Mouse (Mus musculus) olfactory bulb, adult 2 months (tissue): ENCODE measurements around the gene Nudcd3. TPM values are rescaled to one million over a fixed set of nuclear protein-coding genes. Genes with fewer than 3 reads are reported as not detected.
A peak's percentile ranks its signal among the peaks of the same experiment; 100 is the strongest.

Experiments
- H3K27ac ChIP-seq: fragments of 200-500 bp; 2 replicates; pipeline ENCODE4 v1.5.1; 2012; ENCODE audit warnings: low read depth, low read length; ENCODE audit not compliant: insufficient read depth
- H3K4me1 ChIP-seq: fragments of 200-500 bp; 2 replicates; pipeline ENCODE4 v1.6.1; 2012; ENCODE audit warnings: low read length; ENCODE audit not compliant: control insufficient read depth, insufficient read depth
- H3K4me3 ChIP-seq: fragments of 200-500 bp; 2 replicates; pipeline ENCODE4 v1.5.1; 2012; ENCODE audit warnings: mild to moderate bottlenecking, low read depth, low read length, moderate library complexity; ENCODE audit not compliant: insufficient read depth
- CTCF ChIP-seq: fragments of 200-500 bp; IDR thresholded peaks from 2 replicates; pipeline ENCODE4 v1.5.1; 2012; ENCODE audit warnings: low read depth, mild to moderate bottlenecking, low read length, moderate library complexity; ENCODE audit not compliant: insufficient read depth
- POLR2A ChIP-seq: fragments of 200-500 bp; IDR thresholded peaks from 2 replicates; pipeline ENCODE4 v1.6.1; 2012; ENCODE audit warnings: mild to moderate bottlenecking, low read depth, low read length, moderate library complexity; ENCODE audit not compliant: insufficient read depth
- WGBS: fragments of 180-500 bp; shearing (Covaris S2); methylation state at CpG from one replicate; pipeline ENCODE4 v1.1.7; 2018; 5-methylcytosine and 5-hydroxymethylcytosine counted together
- polyA plus RNA-seq: library from polyadenylated mRNA; stranded (reverse); fragments of >200 nt; gene quantifications from 2 replicates; pipeline ENCODE4 v1.2.4, GENCODE M21; 2012; ENCODE audit warnings: low replicate concordance; ENCODE audit not compliant: missing spikeins, insufficient read depth, insufficient read length

Nudcd3 gene
- polyA plus RNA-seq, 1 experiment, result not detected

DNA sequence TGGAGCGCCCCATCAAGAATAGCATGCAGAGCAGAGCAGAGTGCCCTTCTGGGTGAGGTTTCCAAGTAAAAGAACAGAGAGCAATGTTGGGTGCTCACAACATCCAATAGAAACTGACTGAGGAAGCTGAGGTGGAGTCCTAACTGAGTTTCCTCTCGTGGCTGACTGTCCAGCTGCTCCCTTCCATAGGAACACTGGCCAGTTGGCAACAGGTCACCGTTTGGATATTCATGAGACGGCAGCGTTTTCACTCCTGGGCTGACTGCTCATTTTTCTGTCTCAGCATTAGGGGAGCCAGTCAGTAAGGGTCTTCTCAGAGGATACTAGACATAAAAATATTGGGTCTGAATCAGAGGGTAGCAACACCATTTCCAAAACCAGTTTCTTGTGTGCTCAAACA, 43.6 kb downstream of the Nudcd3 start:
- H3K4me3 ChIP-seq, result no peak overlapping the region
- peaks cover 22% of the 10 kb centered on the region for H3K4me1 ChIP-seq
- TF ChIP-seq POLR2A (no peak), CTCF (no peak)
- 52% methylated on average over 5 of the region's 5 CpGs for WGBS
- no peak overlapping the region for H3K27ac ChIP-seq

DNA sequence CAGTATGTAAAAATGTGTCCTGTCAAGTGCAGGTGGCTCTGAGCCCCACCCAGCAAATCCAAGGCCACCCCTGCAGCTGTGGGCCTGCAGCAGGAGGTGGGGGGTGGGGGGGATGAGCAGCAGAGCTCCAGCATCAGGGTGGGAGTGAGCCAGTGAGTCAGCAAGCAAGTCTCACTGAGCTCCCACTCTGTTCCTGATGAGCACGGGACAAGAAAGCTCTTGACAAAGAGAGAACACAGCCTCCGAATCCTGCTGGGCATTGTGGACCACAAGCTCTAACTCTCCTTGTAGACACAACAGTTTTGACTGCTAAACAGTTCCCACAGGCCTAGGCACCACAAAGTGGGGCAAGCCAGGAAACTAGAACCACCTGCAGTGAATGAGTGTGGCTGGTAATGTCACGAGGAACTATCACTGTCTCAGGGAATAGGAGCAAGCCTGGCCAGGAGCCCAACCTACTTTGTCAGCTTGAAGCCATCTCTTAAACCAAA, 46.0 kb downstream of the Nudcd3 start:
- H3K27ac ChIP-seq, result peak overlapping the region; percentile 92
- peaks cover 22% of the 10 kb centered on the region for H3K4me1 ChIP-seq
- no peak overlapping the region for H3K4me3 ChIP-seq
- TF ChIP-seq POLR2A (no peak), CTCF (no peak)
- WGBS, result 3% methylated on average over 3 of the region's 3 CpGs

DNA sequence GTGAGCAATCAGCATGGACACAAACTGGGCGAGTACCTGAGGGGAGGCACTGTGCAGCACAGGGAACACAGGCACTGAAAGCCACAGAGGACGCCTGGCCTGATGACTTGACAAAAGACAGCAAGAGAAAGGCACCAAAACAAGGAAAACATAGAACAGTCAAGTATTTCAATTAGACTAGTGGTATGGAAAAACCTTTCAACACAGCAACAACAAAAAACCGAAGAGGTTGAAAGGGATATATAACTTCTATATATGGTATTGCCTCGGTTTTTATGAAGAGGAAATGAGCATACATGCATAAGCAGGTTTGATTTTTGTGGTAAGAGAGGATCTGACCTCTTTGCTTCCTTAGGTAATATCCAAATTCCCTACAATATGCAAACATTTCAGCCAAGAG, 47.4 kb downstream of the Nudcd3 start:
- 75% methylated on average over 4 of the region's 4 CpGs for WGBS
- TF ChIP-seq POLR2A (no peak), CTCF (no peak)
- no peak overlapping the region for H3K4me3 ChIP-seq

DNA sequence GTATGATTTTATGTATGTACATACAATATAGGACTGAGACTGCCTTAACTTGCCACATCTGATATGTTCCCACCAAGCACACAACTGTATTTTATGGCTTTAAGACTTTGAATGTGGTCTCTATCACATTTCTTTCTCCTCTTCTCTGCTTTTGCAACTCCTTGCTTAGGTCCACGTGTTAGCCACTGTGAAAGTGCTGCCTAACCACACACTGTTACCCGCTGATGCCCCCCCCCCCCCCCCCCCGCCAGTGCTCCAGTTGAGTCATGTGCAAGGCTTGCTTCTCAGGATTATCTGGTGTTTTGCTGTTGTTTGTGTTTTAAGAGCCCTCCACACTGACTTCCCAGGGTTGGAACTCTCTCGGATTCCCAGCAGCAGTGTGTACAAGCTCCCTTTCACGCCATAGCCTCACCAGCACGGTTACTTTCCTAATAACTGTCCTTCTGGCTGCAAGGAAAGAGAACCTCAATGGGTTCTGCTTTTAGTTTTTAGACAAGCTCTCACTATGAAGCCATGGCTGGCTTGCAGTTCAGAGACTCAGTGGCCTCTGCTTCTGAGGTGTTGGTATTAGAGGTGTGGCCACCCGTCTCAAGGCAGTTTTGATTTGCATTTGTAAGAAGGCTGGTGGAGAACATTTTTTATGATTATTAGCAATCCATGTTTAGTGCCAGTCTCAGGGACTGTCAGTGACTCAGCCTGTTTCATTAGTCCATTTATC, 61.8 kb downstream of the Nudcd3 start:
- no peak for TF ChIP-seq POLR2A
- no peak for TF ChIP-seq CTCF
- WGBS, result 60% methylated on average over 7 of the region's 7 CpGs
- peaks cover 4% of the 10 kb centered on the region; the same call in 1 of the 2 replicates for H3K4me1 ChIP-seq
- H3K4me3 ChIP-seq, result no peak overlapping the region
- H3K27ac ChIP-seq, result no peak overlapping the region

More for the DNA sequence above, 47.4 kb downstream of the Nudcd3 start:
- H3K4me1 ChIP-seq, result peaks cover 22% of the 10 kb centered on the region
- H3K27ac ChIP-seq, result peak overlapping the region; percentile 46

DNA sequence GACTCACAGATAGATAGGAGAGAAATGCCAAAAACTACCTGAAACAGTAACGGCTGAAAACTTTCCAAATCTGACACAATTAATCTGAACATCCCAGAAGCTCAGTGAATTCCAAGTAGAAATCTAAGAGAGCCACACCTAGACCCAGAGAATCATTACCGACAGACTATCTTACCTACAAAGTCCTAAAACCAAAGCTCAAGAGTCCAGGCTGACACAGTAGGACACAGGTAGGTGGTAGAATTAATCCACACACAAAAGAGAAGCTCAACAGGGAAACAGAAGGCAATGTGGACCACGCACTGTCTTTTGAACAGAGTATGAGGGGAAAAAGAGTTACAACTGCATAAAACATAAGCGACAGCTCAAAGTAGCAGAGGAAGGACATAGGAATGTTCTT, 67.3 kb downstream of the Nudcd3 start:
- TF ChIP-seq POLR2A, result no peak
- Histone ChIP-seq H3K27ac (no peak overlapping the region), H3K4me3 (no peak overlapping the region), H3K4me1 (0 out of 2 replicates have a peak, but pooled peaks cover 2% of the 10 kb centered on the region)
- WGBS, result 95% methylated on average over 4 of the region's 4 CpGs

DNA sequence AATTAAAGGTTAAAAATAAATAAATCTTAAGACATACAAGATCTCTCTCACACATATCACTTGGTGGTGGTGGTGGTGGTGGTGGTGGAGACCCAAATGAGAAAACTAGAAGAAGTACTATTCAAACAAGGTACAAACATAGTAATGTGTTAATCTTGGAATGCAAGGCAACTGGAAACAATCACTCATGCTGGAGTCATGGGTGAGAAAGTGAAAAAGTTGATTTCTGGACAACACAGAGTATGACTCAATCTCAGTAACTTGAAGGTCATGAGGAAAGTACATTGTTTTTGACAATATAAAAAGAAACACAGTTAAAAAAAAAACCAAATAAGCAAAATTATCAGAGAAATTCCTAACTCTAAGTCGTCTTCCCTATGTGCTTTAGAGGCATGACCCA, 69.6 kb downstream of the Nudcd3 start:
- no peak overlapping the region for H3K4me3 ChIP-seq
- TF ChIP-seq CTCF (no peak), POLR2A (no peak)
- no peak overlapping the region for H3K27ac ChIP-seq
- no peaks in the 10 kb centered on the region for H3K4me1 ChIP-seq
- 84% methylated on average over 1 of the region's 1 CpGs for WGBS

DNA sequence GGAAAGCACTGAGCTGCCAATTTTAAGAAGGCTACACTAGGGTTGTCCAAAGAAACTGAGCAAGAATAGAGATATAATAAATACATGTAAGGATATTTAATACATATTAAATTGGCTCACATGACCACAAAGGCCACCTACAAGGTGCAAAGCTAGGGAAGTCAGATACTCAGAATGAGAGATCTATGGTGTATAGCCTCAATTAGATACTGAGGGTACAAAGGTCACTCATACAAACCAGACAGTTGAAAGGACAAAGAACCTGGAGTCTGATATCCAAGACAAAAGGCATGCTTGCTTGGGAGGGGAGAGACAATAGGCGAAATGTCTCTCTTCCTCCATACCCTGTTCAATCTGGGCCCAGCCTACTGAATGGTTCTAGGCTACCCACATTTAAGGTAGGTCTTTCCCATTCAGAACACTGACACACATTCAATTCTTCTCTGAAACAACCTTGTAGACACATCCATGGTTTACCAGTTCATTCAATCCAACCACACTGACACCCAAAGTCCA, 76.6 kb downstream of the Nudcd3 start:
- WGBS, result 100% methylated on average over 1 of the region's 1 CpGs
- Histone ChIP-seq H3K4me3 (no peak overlapping the region), H3K27ac (no peak overlapping the region), H3K4me1 (peaks cover 21% of the 10 kb centered on the region)
- TF ChIP-seq CTCF, result no peak
- TF ChIP-seq POLR2A, result no peak

DNA sequence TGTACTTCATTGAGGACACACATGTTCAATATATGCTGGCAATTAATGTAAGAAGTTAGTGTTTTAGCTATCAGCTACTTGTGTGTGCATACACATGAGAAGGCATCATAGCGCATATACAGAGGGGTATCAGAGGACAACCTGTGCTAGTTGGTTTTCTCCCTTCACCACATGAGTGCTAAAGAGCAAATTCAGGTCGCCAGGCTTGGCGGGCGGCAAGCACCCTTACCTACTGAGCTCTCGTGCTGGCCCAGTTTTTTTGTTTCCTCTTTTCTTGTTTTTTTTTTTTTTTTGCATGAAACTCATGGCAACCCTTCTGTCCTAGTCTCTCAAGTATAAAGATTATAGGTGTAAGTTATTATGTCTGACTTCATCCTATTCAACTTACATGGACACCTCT, 77.6 kb downstream of the Nudcd3 start:
- 91% methylated on average over 5 of the region's 5 CpGs for WGBS
- Histone ChIP-seq H3K4me3 (no peak overlapping the region), H3K4me1 (peaks cover 26% of the 10 kb centered on the region), H3K27ac (no peak overlapping the region)
- TF ChIP-seq CTCF (no peak), POLR2A (no peak)

DNA sequence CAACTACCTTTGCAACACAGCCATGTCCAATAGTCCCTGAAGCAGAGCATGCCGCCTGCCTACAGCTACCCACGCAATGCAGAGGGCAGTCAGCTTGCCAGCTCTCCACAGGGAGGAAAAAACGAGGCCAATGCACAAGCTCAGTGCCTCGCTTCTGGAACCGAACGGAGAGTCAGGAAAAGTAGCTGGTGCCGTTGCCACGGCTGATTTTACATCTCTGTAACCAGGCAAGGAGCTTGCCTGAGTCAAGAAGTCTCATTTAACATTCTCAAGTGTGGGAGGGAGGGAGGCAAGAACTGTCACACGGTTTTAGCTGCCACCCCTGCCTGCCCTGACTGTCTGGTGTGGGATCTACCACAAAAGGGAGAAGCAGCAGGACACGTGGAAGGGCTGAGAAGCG, 79.6 kb downstream of the Nudcd3 start:
- H3K4me3 ChIP-seq, result 0 out of 2 replicates have a peak overlapping the region, but pooled peaks have one; percentile 3
- 10% methylated on average over 11 of the region's 11 CpGs for WGBS
- H3K4me1 ChIP-seq, result peaks cover 26% of the 10 kb centered on the region
- H3K27ac ChIP-seq, result peak overlapping the region; percentile 99
- TF ChIP-seq POLR2A (0 out of 2 replicates have a peak, but pooled peaks have one; percentile 29), CTCF (no peak)

DNA sequence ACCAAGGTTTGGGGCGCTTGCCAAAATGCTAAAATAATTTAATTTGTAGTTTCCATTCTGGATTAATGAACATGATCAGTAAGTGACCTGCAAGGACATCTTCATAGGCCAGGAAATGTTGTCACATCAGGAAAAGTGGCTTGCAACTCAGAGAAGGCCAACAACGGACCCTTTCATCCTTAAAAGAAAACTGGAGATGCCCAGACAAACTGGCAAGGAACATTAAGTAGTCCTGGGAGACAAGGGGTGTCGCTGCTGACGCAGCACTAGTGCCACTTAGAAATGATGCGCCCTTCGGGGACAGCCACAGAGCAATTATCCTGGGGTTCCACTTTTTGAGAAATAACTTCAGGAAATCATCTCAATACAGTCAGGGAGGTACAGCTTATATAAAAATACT, 80.2 kb downstream of the Nudcd3 start:
- TF ChIP-seq CTCF, result no peak
- TF ChIP-seq POLR2A, result no peak
- Histone ChIP-seq H3K4me3 (no peak overlapping the region), H3K4me1 (peaks cover 26% of the 10 kb centered on the region), H3K27ac (peak overlapping the region; percentile 90)
- 49% methylated on average over 6 of the region's 6 CpGs for WGBS
